Mouse (Mus musculus): ENCODE results near the gene Nmbr.

Nmbr gene

DNA sequence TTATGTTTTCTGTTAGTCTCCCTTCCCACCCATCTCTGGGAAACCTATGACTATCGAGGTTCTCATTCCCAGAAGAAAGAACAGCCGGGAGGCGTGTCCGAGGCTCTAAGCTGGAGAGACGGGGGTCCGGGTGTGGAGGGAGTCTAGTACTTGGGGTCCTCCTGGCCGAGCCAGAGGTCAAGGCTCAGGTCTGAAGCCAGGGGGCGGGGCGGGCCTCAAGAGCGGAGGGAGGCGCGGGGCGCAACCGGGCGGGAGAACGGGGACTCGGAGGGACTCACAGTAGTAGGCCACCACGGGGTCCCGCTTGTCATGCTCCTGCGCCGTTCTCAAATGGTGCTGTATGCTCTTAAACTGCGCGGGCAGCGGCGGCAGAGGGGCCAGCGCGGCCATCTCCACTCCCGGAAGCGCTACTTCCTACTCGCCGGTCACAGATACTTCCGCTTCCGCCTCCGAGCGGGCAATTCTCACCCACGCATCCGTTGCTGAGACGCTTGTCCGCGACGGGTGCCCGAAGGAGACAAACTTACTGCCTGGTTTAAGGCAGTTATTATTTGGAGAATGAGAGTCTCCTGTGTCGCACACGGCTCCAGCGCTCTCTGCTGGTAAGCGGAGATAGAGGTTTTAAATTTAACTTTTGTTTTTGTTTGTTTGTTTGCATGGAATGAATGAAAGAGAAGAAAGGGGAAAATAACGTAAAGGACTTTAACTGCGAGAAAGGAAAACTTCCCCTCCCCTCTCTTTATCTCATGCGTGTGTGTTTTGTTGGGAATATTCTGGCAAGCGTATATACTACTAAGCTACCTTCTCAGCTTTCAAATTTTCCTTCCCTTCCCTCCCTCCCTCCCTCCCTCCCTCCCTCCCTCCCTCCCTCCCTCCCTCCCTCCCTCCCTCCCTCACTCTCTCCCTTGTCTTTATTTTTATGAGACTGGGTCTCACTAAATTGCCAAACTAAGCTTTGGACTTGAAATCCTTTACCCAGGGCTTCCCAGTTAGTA, at the start of gene Nmbr, which contains the start of gene Vta1:
Nmbr (plus strand) TSS at position 520 of the 995 bp plus-strand sequence.
Vta1 (minus strand) TSS at position 489 of the 995 bp plus-strand sequence.
- peak; percentile 96 for DNase-seq (ENCODE audit: low read depth)

DNA sequence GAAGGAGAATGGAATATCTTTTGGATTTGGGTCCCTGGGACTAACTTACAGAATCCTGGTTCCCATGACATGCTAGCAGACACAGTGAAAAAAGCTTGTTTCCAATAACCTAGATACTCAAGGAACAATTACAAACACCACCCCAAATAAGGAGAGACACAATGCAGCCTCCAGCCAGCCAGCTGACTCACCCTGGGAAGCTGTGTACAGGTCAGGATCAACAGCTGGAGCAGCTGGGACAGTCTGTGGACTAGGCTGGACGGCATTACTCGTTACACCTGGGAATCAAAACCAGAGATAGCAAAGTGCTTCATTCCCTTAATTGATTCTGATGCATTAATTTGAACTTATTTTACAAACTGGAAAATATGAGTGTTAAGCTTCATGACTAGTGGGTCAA, 44.5 kb upstream of the Nmbr start:
- DNase-seq (ENCODE audit: low read depth): no peak

DNA sequence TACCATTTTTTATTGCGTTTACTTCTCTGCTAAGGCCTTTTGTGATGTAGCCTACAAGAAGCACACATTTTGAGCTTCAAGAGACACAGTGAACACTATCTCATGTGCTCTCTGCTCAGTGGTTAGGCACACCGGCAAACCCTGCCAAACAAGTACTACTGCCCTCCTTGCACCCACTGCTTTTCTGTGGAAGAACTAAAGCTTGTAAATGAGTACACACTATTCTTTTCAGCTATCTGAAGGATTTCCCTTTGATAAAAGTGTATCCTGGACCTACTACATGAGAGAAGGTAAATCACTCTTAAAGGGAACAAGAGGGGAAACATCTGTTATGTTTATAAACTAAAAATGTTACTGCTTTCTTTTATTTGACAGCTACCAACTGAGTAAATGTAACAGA, 39.2 kb upstream of the Nmbr start:
- DNase-seq (ENCODE audit: low read depth): no peak

DNA sequence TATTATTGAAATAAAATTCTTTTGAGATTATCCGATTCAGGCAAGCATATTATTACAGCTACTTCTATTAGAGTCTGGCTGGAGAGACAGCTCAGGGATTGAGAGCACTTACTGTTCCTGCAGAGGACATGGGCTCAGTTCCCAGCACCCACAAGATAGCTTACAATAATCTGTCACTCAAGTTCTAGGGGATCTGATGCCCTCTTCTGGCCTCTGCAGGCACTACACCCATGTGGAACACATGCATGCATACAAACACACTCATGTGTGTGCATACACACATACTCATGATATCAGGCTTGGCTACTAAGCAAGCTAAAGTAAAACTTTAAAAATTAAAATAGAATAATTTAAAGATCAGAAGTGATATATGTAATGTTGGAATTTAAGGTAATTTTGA, 19.7 kb upstream of the Nmbr start:
- no peak for DNase-seq (ENCODE audit: low read depth)

DNA sequence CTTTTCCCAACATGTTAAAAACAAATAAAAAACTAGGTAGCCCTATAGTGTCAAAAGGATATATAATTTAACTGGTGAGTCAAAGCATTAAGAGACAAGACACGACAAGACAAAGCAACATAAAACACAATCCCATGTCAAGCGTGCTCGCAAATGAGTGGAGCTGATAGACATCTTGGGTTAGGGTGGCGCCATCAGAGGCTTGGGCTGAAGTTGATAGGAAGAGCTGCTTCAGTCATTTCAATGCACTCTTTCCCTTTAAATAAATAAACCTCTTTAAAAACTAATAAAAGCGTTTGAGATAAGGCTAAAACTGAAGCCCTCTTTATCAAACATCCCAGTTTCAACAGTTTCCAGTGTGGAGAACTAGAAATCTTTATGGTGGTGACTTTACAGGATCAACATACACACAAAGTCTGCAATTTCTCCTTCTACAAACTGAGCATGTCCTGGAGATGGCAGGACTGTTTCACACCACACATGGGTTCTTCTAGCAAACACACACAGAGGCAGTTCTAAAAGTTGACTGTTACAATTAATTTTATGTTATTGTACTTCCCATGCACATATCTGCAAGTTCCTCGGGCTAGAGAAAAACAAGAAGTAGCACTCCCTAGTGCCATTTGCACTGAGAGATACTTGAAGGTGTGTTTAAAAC, 16.5 kb upstream of the Nmbr start:
- DNase-seq (ENCODE audit: low read depth): no peak

DNA sequence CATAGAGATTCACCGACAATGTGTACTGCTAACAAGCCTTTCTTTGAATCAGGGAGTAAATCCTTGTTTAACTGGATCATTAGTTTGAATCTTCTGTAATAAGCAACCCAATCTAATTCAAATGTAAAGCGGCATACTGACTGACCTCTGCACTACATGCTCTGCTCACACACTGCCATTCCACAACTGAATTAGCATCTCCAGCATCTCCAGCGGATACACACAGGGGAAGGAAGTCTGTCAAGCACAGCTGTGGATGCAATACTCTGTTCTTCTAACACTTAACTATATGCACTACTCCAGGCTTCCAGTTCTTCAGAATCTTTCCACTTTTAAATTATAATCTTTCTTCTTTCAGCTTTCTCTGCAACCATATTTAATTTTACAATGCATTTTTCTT, 15.0 kb upstream of the Nmbr start:
- no peak for DNase-seq (ENCODE audit: low read depth)

DNA sequence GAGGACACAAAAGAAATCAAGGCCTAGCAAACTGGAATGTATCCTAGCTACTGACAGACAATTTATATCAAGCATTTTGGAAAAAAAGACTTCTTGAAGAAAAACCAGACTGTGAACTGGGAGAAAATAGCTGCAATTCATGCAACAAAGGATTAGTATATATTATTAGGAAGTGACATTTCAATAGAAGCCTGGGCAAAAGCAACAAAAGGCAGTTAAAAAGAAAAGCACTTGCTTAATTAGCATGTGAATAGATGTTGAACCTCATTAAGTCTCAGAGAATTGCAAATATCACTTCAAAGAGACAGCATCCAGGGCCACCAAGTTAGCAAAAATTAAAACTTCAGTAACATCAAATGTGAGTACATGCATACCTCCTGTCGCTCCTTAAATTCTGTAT, 2.2 kb upstream of the Nmbr start:
- DNase-seq (ENCODE audit: low read depth): no peak

DNA sequence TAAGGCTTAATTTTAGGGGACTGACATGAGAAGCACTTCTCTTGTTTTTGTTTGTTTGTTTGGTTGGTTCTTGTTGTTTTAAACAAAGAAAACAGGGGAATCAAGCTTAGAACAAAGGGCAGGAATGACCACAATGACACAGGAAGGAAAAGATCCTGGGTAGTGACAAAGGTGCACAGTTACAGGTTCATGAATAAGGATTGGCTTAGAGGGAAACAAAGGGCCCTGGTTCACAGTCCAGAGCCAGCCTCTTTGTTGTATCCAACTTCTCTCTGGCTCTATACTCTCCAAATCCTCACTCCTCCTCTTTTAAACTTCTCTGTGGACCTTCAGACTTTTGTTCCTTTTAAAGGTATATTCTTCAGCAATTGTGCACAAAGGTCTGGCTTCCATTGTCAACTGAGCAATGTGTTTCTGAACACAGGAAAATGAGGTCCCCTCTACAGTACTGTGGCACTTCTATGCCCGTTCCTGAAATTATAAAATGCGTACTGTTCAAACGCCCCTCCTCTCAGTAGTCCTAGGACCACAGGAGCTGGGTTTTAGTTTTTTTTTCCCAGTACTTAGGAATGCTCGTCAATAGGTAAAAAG, 1.5 kb upstream of the Nmbr start:
- no peak for DNase-seq (ENCODE audit: low read depth)

DNA sequence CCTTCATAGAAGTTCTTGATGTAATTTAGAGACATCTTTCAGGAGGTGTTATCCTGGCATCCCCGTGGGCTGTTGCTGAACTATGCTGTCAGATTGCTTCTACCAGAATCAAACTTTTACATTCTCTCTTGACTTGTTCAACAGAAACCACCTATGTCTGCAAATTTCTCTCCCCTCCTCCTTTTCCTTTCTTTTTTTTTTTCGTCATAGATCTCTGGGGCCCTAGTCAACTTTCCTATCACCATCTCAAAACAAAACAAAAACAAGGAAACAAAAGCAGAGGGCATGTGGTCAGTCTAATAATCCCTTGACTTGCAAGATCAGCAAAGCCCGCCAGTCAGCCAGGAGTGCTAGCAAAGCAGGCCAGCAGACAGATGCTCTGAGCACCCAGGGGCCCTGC, 12.7 kb downstream of the Nmbr start, which contains the start of gene Gje1:
Gje1 (minus strand) TSS at position 101 of the 400 bp plus-strand sequence.
- no peak for DNase-seq (ENCODE audit: low read depth)

DNA sequence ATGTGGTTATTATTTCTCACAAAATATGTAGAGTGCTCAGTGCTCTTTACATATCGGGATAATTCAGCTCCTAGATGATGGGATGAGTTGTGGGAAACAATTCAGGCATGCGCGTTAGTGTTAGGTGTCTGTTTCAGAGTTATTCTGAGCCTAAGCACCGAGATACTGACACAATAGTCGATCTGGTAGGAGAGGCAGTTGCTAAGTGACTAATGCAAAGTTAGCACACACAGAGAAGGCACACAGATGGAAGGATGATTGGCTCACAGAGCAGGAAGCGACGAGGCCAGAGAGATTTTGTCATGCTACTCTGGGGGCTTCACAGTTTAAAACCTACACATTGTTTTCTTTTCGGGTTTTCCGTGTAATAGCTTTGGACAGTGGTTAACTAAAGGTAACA, 20.3 kb downstream of the Nmbr start:
- no peak for DNase-seq (ENCODE audit: low read depth)

DNA sequence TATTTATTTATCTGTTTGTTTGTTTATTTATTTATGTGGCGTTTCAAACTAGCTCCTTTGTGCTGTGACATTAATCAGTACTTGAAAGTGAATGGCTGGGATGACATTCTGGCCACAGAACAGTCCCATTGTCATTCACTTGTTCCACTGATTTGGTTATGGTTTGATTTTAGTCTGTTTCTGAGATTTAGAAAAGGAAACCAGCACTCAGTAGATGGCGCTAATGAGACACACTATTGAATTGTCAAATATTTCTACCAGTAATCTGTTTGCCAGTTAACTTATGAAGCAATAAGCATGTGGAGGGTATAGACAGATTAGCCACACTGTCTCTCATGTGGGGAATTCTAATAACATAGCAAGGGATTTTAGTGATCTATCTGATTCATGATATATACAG, 28.9 kb downstream of the Nmbr start:
- peak; percentile 27 for DNase-seq (ENCODE audit: low read depth)

DNA sequence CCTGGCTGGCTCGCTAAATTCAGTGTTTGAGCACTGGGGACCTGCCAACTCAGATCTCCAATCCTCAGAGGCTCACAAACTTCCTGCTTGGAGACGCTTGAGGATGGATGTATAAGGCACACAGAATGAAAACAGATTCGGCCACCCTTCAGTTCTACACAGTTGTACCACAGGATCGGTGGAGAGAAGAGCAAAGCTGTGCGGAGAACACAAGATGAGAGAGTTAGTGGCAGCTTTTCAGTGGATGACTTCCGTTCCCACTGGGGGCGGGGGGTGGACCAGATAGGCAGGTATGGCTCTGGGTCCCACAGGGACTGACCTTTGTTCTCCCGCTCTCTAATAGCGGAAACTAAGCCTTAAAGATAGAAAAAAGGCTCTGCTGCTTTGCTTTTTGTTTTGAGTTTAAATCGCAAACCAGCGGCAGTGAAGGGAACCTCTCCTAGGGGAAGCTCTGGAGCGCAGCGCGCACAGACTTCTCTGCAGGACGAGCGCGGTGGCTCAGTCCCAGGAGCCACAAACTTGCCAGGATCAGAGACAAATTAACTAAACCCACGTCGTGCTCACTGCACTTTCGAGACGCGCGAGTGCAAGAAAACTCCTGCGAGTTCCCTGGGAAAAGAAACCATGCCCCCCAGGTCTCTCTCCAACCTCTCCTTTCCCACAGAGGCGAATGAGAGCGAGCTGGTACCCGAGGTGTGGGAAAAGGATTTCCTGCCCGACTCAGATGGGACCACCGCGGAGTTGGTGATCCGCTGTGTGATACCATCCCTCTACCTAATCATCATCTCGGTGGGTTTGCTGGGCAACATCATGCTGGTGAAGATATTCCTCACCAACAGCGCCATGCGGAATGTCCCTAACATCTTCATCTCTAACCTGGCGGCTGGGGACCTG, 54.5 kb downstream of the Nmbr start:
- no peak for DNase-seq (ENCODE audit: low read depth)

DNA sequence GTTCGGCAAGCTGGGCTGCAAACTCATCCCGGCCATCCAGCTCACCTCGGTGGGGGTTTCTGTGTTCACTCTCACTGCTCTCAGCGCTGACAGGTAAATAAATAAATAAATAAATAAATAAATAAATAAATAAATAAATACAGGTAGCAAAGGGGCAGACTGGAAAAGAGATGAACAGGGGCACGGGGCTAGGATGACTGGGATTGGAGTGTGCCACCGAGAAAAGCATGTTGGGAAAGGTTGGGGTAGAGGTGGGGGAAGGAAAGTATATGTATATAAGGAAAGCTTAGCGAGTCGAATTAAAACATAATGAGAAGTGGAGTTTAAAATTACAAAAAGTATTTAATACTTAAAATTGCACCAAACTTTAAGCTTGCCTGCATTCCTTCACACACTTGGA, 55.2 kb downstream of the Nmbr start:
- no peak for DNase-seq (ENCODE audit: low read depth)

DNA sequence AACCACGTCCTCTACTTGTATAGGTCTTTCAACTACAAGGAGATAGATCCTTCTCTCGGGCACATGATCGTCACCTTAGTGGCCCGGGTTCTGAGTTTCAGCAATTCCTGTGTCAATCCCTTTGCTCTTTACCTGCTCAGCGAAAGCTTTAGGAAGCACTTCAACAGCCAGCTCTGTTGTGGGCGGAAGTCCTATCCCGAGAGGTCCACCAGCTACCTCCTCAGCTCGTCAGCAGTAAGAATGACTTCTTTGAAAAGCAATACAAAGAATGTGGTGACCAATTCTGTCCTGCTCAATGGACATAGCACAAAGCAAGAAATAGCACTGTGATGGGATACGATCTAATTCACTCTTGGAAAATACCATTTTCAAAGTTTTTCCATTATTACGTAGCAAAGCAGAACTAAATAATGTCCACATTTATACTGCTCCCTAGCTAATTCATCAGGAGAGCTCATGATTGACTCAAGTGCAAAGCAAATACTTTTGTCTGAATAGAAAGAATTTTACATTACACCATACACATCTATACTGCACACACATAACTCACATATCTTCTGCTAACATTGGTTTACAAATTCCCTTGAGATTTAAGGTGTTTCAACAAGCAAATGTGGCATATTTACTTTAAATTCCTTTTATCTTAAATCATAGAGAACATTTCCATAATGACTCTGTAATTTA, 65.0 kb downstream of the Nmbr start:
- DNase-seq (ENCODE audit: low read depth): no peak

DNA sequence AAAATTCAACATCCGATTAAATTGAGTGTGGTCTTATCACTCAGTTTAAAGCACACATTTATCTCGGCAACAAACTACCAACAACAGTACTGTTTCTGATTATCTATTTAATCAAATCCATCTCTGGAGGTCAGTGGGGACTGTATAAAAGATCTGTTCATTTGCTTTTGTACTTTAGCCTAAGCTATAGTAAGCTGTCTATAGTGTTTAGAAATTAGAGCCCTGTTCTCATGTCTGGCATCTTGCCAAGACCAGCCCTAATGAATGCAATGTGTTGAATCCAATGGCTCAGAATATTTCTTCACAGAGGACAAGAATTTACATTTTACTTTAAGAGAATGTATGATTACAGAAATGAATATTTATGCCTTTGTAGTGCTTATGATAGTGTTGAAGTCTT, 69.1 kb downstream of the Nmbr start:
- no peak for DNase-seq (ENCODE audit: low read depth)

DNA sequence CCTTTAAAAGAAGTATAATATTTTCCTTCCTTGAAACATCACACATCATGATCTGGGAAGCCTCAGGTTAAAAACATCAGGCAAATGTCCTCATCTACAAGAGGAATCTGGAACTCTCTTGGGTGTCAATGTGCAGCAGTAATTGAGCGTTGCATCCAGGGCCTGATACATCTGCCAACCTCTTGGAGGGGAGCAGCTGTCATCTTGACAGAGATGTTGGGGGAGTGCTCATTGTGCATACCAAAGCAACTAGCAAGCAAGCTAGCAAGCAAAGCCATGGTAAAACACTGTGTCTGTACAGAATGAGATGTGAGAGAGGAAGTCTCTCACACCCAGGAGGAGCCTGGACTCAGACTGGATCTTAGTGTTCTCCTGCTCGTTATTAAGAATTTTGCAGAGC, 84.6 kb downstream of the Nmbr start:
- DNase-seq (ENCODE audit: low read depth): no peak

DNA sequence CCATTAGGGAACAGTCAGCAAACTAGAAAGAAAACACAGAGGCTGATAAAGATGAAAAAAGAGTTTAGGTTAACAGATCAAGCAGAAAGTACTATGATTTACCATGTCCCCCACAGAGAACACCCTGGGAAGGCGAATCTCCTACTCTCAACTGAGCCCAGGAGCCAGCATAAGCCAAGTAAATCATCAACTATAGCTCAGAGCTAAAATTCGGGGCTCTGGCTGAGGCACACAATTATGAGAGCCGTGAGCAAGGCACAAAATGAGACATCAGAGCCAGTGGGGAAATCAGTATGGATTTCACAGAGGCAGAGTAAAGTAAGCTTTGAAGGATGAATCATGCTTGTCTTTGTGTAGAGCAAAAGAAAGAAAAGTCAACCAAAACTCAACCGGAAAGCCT, 111.6 kb downstream of the Nmbr start:
- DNase-seq (ENCODE audit: low read depth): no peak

Data from fibroblast of lung, adult 2 months (primary cell).